Mouse (Mus musculus): ENCODE measurements around the gene Bpifc.
"Not testable (repeated sequence)": the region's sequence is repeated elsewhere in the genome, so short reads cannot be mapped to it uniquely, and the experiment has no call there.

Bpifc gene

GRCm38 (mm10) chr10:86011781-86012180 lies at the start of gene Bpifc:
Bpifc (minus strand) TSS chr10:86011895.
- DNase-seq (ENCODE audit: low read depth) = peak; percentile 68

DNA sequence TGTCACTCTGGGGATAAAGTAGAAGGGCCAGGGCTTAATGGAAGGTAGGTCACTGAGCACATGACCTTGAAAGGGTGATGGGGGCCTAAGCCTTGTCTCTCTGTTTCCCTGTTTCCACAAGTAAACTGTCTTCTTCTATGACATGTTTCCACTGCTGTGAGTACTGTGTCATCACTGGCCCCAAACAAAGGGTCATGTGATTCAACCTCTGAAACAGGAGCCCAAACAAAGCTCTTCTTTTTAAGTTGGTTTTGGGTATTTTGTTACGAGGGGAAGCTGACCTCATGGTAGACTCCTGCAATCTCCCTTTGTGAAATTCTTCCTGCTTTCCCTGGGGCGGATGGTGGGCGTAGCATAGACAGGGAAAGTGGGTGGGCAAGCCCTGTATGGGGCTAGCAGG lies 48.6 kb upstream of the Bpifc start:
- DNase-seq (ENCODE audit: low read depth) = peak; percentile 62

DNA sequence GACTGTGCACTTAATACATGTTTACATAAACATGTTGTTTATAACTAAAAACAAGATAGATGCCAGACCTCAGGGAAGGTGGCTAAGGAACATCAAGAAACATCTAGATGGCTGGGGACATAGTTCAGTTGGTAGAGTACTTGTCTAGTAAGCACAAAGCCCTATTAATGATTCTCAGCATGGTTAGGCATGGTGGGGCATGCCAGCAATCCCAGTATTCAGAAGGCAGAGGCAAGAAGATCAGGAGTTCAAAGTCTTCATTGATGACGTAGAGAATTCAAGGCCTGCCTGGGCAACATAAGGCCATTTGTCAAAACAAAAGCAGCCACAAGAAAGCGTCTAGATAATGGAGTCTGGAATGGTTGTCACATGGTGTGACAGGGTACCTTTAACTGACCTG lies 46.0 kb upstream of the Bpifc start:
- DNase-seq (ENCODE audit: low read depth) = no peak

DNA sequence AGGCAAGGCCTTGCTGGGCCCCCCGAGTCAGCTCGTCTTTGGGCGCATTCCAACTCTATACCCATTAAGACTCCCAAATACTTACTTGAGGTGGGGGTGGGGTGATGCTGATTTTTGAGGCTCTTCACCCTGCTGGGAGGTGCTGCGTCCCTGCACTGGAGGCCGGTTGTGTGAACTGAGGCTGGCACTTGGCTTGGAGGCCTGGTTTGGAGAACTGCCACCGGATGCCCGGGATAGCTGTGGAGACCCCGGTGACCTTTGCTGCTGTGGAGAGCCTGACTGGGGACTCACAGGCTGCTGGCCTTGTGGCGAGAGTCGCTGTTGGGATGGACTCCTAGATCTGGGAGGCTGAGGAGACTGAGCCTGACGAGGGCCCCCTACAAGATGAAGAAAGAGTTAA lies 45.6 kb upstream of the Bpifc start:
- DNase-seq (ENCODE audit: low read depth) = no peak

DNA sequence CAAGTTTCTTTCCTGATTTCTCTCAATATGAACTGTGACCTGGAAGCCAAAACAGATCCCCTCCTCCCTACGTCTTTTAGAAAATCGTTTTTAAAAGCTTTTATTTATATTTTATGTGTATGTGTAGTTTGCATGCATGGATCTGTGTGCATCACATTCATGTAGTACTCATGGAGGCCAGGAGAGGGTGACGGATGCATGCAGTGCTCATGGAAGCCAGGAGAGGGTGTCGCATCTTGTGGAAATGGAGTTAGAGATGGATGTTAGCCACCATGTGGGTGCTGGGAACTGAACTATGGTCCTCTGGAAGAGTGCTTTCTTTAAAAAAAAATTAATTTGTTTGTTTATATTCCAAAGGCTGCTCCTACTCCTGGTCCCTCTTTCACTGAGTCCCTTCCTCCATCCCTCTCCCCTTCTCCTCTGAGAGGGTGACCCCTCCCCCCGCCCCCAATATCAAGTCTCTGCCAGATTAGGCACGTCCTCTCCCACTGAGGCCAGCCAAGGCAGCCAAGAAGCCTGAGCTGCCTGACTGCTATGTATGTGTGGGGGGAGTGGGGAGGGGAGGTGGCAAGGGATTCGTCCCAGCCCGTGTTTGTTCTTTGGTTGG lies 44.7 kb upstream of the Bpifc start:
- DNase-seq (ENCODE audit: low read depth) = peak; percentile 8

DNA sequence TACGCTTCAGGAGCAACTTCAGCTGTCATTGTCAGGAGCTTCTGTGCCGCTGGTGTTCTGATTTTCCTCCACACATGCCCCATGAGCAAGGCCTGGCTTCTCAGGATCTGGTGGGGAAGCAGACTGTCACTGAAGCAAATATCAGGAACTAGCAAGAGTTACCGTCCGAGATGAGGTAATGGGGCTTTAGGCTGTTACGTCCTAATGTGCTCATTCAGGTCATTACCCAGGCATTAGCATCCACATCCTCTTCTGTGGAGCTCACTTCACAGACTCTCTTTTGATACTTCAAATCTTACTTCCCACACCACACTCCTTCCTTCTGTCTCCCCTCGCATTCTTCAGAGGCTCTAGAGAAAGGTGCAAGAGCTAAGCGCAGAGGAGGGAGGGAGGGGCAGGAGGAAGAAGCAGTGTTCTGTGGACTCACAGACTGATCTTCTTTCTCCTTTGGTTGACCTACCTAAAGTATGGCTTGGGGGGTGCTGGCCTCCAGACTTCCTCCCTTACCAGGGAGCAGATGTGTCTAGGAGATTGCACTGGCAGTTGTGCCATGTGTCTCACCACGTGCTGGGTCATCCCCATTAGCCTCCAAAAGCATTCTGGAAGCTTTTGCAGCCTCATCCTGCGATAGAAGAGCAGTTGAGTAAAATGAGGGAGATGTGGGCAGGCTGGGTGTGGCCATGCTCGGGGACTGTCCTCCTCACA lies 41.3 kb upstream of the Bpifc start:
- peak; percentile 88 for DNase-seq (ENCODE audit: low read depth)

GRCm38 (mm10) chr10:86050522-86050921 lies 38.8 kb upstream of the Bpifc start:
- no peak for DNase-seq (ENCODE audit: low read depth)

- no peak for DNase-seq (ENCODE audit: low read depth)
Measured at GRCm38 (mm10) chr10:86047786-86048185, 36.1 kb upstream of the Bpifc start.

DNA sequence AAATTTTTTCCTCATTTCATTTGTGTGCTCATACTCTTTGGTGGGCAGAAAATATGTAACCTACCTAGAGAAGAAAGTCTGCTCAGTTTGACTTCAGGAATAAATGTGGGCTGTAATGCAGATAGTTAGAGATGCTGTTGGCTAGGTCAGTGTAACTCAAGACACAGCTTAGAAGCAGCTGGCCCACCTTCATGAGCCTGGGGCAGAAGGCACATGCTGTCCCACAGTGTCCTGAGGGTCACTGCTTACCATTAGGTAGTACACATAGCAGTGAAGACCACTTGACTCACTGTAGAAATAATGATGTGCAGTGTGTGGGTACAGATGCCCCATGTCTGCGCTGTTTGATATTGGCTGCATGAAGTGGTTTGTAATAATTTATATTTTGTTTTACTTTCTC lies 34.7 kb upstream of the Bpifc start:
- DNase-seq (ENCODE audit: low read depth) = no peak

- DNase-seq (ENCODE audit: low read depth) = no peak
Measured at GRCm38 (mm10) chr10:86044066-86044465, 32.4 kb upstream of the Bpifc start.

- DNase-seq (ENCODE audit: low read depth) = no peak
Measured at GRCm38 (mm10) chr10:86043651-86044050, 32.0 kb upstream of the Bpifc start.

- DNase-seq (ENCODE audit: low read depth) = no peak
Measured at GRCm38 (mm10) chr10:86034007-86034728, 22.5 kb upstream of the Bpifc start.

DNA sequence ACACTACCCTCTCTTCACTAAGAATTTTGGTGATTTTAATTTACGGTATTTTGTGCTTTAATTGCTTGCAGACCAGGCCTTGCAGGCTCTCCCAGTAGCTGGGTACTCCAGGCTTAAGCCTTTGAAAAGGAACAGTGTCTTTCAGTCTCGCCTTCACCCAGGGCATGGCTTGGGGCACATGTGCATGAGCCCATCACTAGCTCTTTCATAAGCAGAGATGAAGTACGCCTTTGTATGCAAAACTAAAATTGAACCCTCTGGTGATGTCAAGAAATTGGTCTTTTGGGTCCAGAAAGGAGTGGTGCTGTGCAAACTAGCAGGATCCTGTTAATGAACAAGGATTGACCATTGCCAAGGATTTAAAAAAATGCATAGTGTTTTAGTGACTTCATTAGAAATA lies 20.8 kb upstream of the Bpifc start:
- no peak for DNase-seq (ENCODE audit: low read depth)

GRCm38 (mm10) chr10:86030743-86031142 lies 19.0 kb upstream of the Bpifc start:
- DNase-seq (ENCODE audit: low read depth) = no peak

DNA sequence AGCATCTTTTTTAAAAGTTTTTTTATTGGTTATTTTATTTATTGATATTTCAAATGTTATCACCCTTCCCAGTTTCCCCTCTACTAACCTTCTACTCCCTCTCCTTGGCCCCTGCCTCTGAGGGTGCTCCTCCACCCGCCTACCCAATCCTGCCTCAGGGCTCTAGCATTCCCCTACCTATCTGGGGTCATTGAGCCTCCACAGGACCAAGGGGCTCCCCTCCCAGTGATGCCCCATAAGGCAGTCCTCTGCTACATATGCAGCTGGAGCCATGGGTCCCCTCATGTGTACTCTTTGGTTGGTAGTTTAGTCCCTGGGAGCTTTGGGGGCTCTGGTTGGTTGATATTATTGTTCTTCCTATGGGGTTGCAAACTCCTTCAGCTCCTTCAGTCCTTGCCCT lies 15.1 kb upstream of the Bpifc start:
- DNase-seq (ENCODE audit: low read depth) = not testable (repeated sequence)

DNA sequence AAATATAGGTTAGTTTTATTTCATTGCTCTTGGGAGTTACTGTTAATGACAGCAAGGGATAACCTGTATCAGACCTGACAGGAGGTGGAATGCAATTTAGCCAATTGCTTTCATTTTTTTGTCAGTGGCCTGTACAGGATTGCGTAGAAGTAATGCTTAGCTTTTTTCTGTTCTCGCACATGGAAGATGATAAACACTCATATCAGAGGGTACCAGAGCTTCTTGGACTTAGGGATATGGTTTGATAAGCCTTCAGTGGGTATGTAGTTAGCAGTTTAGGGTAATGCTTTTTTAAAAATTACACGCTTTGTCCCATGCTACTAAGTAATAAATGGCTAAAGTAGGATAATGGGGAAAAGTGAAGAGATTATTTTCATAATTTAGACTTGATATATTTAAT lies 14.7 kb upstream of the Bpifc start:
- DNase-seq (ENCODE audit: low read depth) = no peak

- no peak for DNase-seq (ENCODE audit: low read depth)
Measured at GRCm38 (mm10) chr10:86025906-86026305, 14.2 kb upstream of the Bpifc start.

- no peak for DNase-seq (ENCODE audit: low read depth)
Measured at GRCm38 (mm10) chr10:86023149-86023548, 11.5 kb upstream of the Bpifc start.

- no peak for DNase-seq (ENCODE audit: low read depth)
Measured at GRCm38 (mm10) chr10:86022474-86022816, 10.8 kb upstream of the Bpifc start.

- DNase-seq (ENCODE audit: low read depth) = peak; percentile 90
Measured at GRCm38 (mm10) chr10:86021749-86022473, 10.2 kb upstream of the Bpifc start, which contains the start of gene Fbxo7. Fbxo7 (plus strand) TSS chr10:86021972.

DNA sequence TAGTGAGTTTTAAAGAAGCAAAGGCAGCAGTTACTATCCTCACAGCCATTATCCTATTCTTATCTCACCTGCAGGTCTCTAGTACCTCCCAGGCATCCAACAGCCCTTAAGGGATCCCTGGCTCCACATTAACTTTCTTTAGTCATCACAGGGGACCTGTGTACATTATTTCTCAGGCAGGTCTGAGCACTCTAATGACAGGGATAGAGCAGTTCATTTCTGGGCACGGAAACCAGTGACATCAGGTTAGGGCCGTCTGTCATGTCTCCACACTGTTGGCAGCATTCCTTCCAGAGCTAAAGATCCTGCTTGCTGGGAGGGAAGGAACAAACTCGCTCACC lies 9.7 kb upstream of the Bpifc start:
- no peak for DNase-seq (ENCODE audit: low read depth)

DNA sequence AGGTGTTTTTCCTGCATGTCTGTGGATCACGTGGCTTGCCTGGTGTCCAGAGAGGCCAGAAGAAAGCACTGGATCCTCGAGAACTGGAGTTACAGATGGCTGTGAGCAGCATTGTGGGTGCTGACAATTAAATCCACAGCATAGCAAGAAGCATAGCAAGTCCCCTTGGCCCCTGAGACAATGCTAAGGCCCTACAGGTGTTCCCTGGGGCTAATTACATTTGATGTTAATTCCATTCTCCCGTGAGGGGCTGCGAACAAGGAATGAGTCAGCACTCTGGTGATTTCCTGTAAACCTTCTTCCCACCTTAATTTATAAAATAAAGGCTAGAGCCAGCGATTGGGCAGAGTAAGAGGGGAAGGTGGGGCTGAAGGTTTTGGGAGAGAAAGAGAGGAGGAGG lies 7.1 kb upstream of the Bpifc start:
- DNase-seq (ENCODE audit: low read depth) = no peak

GRCm38 (mm10) chr10:86017781-86018180 lies 6.1 kb upstream of the Bpifc start:
- DNase-seq (ENCODE audit: low read depth) = no peak

All from 416B (cell line).